Mouse (Mus musculus) large intestine, adult 2 months (tissue): ENCODE data around the gene Sim2. TPM values are rescaled to one million over a fixed set of nuclear protein-coding genes. Genes with fewer than 3 reads are reported as not detected.

ENCODE experiments used
- DNase-seq: peaks from one replicate; pipeline ENCODE4 v3.0.0-alpha.2; 2012; ENCODE audit warnings: low read depth, low spot score
- WGBS: fragments of 180-500 bp; shearing (Covaris S2); methylation state at CpG from one replicate; pipeline ENCODE4 v1.1.7; 2018; 5-methylcytosine and 5-hydroxymethylcytosine counted together
- polyA plus RNA-seq: library from polyadenylated mRNA; depleted of rRNA; stranded (reverse); fragments of >200 nt; gene quantifications from 2 replicates; pipeline ENCODE4 v1.2.3, GENCODE M21; 2012

The Sim2 gene
- polyA plus RNA-seq, 1 experiment, result not detected

GRCm38 (mm10) chr16:94093151-94093863, 8.6 kb downstream of the Sim2 start:
- DNase-seq, result no peak
- WGBS, result 4% methylated on average over 24 of the region's 24 CpGs

DNA sequence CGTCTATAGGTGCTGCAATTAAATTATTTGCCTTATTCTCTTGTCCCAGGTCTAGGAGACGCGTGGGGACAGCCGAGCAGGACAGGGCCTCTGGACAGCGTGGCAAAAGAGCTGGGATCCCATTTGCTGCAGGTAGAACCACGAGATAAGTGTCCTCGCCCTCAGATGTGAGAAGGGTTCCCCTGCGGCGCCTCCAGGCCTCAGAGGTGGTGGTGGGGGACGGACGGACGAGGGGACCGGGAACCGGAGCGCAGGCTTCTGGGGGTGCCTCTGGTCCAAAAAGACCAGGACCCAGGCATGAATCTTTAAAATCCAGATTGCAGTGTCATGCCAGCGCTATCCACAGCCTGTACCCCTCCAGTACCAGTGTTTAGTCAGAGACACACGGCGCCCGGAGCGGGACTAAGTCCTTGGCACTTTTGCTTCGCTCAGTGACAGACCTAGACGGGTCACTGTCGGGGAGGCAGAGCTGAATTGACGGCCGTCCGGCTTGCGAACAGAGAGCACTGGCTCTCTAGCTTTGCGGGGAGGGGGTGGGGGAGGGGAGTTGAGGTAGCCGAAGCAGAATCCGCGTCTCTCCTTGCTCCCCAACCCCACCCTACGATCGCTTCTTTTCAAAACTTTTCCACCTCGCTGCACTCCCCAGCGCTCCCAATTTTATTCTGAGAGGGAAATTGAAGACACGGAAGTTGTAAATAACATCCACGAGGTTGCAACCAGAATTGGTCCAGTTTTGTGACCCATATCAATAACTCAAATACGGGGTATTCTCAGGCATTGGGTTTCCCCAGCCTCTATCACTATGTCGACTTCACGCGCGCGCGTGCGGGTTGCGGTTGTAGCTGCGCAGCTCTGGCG, 9.7 kb downstream of the Sim2 start:
- no peak for DNase-seq
- 7% methylated on average over 48 of the region's 48 CpGs for WGBS

DNA sequence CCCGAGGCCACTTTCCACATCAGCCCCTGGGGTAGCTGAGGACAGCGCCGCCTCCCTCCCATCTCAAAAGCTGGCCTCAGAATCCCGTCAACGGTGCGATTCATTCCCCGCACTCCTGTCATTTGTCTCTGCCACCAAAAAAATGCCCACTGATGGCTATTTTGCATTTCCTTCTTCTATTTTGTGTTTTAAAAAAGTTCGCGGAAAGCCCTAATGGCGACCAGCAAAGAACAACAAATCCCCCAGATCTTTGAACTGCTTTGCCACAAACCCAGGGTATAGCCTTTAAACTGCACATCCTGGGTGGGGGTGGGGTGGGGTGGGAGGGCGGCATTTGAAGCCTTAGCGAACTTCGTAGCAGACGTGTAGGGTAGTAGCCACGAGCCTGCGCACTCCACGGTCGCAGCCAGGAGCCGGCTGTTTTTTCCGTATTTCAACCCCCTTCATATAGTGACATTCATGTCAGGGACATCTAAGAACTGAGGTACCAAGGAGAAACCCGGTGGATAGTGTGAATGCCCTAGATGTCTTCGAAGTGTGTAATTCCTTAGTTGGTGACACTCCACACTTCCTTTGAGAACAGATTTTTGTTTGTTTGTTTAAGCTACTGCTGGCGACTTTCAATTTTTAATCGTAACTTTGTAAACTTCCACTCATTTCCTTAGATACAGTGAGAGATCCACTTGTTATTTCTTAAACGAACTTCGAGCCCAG, 10.5 kb downstream of the Sim2 start:
- WGBS, result 4% methylated on average over 26 of the region's 26 CpGs
- DNase-seq, result no peak

DNA sequence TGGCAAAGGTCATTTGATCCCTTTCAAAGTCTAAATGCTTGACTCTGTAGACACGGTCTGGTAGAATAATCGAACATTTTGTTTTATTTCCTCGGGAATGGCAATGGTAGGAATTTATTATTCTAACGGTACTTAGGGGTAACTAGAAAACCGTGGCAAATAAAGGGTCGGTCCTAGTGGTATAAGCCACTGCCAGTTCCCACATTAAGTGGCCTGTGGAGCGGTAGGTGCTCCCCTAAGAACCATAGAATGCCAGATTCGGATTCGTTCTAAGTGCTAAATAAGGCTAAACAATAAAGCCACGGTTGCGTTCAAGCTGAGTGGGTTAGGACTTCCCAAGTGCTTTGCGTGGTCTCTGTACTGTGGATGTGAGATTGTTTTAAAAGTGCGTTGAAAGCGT, 11.7 kb downstream of the Sim2 start:
- no peak for DNase-seq
- 7% methylated on average over 14 of the region's 14 CpGs for WGBS

DNA sequence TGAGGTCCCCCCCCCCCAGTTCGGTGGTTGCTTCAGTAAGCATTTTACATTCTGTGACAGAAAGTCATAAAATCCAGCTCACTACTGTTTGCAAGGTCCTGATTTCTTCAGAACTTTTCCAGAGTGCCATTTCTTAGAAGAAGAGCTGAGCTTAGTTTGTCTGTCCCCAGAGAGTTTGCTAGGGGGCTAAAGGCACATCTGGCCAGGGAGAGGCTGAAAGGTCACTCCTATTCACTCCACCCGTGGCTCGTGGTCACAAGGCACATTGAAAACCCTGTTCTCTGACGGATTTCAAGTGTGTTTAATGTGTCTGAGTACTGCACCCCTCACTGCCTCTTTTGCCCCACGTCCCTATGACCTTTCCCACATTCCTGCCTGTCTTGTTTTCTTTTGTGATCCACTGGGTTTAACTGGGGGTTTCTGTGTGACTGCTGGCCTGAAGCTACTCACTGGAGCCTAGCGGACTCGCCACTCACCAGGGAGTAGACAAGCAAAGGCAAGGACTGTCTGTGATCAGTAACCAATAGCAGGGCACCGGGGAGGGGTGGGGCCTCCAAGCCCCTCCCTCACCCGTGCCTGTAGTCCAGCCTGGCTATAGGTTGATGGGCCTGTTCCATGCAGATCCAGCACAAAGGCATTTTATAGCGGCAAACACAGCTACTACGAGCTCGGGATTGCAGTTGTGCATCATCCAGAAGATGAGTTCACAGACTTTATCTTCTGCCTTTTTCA, 13.2 kb downstream of the Sim2 start:
- WGBS, result 12% methylated on average over 12 of the region's 12 CpGs
- no peak for DNase-seq

- DNase-seq, result no peak
- 61% methylated on average over 7 of the region's 7 CpGs for WGBS
Measured at GRCm38 (mm10) chr16:94113160-94113559, 28.4 kb downstream of the Sim2 start.

DNA sequence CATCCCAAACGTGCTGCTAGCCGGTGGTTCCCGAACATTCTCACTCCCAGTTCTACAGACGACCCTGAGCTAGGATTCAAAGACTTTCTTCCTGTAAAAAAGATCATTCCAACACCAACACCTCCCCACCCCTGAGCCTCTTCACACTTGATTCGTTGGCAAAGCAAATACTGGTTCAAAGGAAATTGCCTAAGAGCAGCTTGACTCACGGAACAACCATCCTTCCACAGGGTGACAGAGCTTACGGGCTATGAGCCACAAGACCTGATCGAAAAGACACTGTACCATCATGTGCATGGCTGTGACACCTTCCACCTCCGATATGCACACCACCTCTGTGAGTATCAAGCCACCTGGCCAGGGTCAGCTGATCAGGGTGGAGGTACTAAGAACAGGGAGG, 30.0 kb downstream of the Sim2 start:
- DNase-seq, result no peak
- WGBS, result 43% methylated on average over 9 of the region's 9 CpGs

GRCm38 (mm10) chr16:94117333-94117732, 32.6 kb downstream of the Sim2 start:
- no peak for DNase-seq
- WGBS, result 37% methylated on average over 6 of the region's 6 CpGs

- 92% methylated on average over 1 of the region's 1 CpGs for WGBS
- no peak for DNase-seq
Measured at GRCm38 (mm10) chr16:94118394-94118793, 33.7 kb downstream of the Sim2 start.

- 71% methylated on average over 3 of the region's 3 CpGs for WGBS
- DNase-seq, result no peak
Measured at GRCm38 (mm10) chr16:94122347-94122746, 37.6 kb downstream of the Sim2 start.

GRCm38 (mm10) chr16:94123247-94123646, 38.5 kb downstream of the Sim2 start:
- no peak for DNase-seq
- 47% methylated on average over 11 of the region's 11 CpGs for WGBS

DNA sequence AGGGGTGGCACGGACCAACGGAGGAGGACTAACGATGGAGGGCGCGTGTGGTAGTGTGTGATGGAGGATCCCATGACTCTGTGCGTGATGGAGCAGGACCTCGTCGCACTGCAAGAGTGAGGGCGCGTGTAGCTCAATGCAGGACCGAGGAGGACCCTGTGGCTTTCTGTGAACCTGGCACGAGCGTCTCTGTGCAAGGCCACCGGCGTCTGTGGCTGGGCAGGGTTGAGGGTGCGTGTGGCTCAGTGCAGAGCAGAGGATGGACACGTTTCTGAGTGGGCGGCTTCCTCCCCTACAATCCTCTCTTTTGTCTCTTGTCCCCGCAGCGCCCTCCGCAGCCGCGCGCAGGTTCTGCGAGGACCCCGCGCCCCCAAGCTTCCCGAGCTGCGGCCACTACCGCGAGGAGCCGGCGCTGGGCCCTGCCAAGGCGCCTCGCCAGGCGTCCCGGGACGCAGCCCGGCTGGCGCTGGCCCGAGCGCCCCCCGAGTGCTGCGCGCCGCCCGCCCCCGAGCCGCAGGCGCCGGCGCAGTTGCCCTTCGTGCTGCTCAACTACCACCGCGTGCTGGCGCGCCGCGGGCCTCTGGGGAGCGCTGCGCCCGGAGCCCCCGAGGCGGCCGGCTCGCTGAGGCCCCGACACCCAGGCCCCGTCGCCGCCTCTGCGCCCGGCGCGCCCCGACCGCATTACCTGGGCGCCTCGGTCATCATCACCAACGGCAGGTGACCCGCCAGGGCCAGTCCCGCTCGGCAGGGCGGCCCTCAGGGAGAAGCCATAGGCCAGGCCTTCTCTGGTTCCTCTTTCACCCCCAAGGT, 40.6 kb downstream of the Sim2 start:
- no peak for DNase-seq
- WGBS, result 3% methylated on average over 82 of the region's 83 CpGs

- 43% methylated on average over 9 of the region's 9 CpGs for WGBS
- no peak for DNase-seq
Measured at GRCm38 (mm10) chr16:94126200-94126599, 41.5 kb downstream of the Sim2 start.

GRCm38 (mm10) chr16:94128236-94128835, 43.6 kb downstream of the Sim2 start:
- DNase-seq, result no peak
- WGBS, result 76% methylated on average over 2 of the region's 2 CpGs

DNA sequence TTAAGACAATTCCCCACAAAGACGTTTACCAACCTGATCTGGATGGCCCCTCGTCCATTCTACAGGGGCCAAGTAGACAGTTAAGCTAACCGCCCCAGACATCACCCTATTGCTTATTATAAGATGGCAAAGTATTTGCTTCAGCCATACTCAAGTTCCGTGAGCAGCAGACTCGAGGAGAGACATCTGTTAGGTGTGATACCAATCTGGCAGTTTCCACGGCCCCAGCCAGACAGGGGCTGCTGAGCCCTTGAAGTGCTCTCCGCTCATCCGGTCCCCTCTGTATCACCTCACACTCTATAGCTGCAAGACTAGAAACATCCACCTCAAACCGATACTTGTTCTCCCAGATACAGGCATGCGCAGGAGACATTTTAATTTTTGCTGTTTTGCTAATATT, 49.5 kb downstream of the Sim2 start:
- 87% methylated on average over 10 of the region's 10 CpGs for WGBS
- no peak for DNase-seq

DNA sequence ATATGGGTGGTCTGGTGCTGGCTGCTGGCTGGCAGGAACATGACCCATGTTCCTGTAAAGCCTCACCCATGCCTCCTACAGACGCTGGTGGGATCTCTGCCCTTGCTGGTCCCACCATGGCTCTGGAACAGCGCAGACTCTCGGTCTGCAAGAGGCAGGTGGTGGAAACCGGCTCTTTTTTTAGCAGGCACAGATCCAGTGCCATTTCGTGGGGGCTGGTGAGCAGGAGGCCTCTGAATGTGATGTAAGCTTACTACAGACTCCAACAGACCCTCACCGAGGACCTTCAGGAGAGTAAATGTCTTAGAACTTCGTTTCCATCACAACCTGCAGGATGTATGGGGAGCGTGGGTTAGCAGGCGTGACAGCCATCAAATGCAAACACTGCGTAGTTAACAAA, 56.0 kb downstream of the Sim2 start:
- no peak for DNase-seq
- WGBS, result 73% methylated on average over 10 of the region's 10 CpGs

GRCm38 (mm10) chr16:94143325-94143724, 58.6 kb downstream of the Sim2 start:
- WGBS, result 46% methylated on average over 10 of the region's 10 CpGs
- no peak for DNase-seq

DNA sequence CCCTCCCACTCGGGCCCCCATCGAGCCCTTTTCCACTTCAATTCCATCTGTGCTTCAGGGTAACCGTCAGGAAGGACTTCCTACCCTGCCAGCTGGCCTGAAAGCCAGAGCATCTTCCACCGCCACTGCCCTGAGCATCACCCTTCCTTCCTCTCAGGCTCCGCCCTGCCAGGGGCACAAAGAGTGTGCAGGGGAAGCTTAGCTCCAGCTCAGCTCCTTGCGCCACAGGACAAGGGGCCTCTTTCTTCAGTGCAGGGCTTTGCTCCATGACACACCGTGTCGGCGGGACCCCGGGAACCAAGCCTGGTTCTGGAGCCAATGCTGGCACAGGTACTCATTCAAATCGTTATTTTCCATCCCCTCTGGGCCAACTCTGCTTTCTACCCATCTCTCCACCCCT, 63.4 kb downstream of the Sim2 start:
- 70% methylated on average over 11 of the region's 11 CpGs for WGBS

More for the DNA sequence above, 63.4 kb downstream of the Sim2 start:
- DNase-seq, result no peak
